Mouse (Mus musculus): ENCODE measurements around the gene Dhrs7b.
A peak's percentile ranks its signal among the peaks of the same experiment; 100 is the strongest.
"Not testable (repeated sequence)": the region's sequence is repeated elsewhere in the genome, so short reads cannot be mapped to it uniquely, and the experiment has no call there.

The Dhrs7b gene

DNA sequence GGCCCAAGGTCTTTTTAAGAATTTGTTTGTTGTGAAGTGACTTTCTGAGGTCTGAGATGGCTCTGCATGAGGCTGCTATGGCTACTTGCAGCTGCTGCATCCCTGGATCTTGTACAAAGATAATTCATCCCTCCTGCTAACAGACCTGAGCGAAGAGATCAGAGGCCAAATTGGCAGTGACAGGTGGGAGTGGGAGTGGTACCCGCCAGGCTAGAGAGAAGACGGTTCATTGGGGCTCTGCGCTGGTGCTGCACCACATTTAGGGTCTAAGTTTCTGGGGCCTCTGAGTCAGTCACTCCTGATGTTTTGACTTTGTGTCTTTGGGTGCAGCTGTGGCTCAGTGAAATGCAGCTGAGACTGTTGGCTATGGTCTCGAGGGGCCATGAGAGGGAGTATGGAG lies 13.0 kb downstream of the Dhrs7b start:
- DNase-seq = no peak

DNA sequence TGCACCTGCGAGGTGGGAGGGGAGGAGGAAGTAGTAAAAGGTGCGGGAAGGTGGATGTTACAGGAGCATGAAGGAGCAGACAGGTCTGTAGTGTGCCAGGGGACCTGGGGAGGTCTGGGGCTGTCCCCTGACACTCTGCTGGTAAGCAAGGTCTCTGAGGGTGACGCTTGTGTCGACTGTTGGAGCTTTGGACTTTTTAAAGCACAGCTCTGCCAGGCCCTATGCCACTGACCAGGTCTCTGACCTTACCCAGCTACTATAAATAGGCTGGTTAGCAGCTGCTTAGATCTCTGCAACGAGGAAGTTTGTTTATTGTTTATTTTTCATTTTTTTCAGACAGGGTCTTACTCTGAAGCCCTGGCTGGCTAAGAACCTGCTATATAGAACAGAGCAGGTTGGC lies 15.0 kb downstream of the Dhrs7b start:
- no peak for DNase-seq

DNA sequence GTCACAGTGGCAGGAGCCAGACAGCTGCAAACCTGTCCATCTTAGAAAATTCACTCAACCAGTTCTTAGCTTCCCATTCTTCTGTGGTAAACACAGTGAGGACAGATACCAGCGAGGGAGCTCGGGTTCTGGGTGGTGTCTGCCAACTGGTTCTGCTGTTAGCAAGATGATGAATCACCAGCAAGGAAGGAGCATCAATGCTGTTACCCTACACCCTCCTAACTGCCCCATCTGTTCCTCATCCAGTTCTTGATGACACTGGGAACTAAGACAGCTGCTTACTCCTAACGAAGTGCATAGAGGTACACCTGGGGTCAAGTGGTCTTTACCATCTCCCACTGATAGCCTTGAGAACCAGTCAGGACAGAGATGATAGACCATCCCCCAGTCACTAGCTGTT lies 26.2 kb downstream of the Dhrs7b start:
- no peak for DNase-seq

DNA sequence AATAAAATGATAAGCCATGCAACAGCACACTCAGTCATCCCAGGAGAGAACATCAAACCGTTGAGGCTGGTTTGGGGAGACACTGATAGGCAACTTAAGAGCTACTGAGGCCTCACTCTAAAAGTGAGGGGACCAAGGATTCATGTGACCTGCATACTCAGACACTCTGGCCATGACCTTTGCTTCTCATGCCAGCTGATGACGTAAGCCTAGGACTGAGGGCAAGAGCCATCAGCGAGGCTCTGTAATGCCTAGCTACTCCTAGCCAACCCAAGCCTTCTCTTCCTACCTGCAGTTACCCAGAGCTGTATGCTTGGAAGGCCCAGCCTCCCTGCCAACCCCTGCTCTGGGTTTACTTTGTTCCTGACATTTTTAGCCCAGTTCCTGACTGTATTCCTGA lies 31.6 kb downstream of the Dhrs7b start:
- no peak for DNase-seq

DNA sequence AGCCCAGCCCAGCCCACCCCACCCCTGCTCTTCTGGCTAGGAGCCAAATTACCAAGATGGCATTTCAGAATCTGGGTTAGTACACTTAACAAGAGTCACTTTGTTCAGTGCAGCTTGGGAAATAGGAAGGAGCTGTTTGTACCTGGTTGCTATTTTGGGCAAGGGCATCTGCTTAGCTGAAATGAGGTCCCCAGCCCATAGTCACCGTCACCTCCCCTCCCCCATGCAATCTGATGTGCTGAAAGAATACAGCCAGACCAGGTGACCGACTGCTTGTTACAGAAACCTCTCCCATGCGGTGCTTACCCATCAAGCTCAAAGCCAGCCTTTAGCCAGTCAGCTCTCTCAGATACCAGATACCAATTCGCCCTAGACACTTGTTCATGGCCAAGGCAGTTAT lies 32.8 kb downstream of the Dhrs7b start:
- no peak for DNase-seq

DNA sequence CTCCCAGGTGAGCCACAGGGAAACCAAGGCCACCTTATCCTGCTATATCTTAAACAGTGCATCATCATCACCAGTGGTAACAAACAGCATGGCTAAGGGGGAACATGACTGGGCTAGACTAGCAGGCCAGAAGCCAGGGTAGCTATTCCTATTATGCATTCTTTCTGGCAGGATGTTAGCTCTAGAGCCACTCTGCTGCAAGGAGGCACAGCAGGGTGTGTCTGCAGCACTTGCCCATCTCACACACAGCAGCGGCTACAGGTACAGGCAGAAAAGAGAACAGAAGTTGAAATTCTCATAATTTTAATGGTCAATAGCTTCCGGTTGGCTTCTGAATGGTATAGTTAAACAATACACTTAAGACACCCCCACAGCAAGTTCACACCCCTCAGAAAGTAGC lies 33.7 kb downstream of the Dhrs7b start:
- no peak for DNase-seq

DNA sequence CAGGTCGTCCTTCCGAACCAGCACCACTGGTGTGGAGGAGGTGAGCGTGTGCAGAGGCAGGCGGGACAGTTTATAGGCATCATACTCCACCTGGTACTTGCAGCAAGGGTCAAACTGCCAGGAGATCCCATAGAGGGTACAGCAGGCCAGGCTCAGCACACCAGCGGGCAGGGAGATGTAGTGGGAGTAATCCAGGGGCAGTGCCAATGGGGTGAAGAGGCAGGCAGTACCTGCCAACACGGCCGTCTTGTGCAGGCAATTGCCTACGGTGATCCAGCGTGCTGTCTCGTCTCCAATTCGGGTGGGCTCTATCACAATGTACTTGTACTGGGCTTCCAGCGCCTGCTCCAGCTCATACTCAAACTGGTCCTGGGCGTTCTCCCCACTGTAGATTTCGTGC lies 34.5 kb downstream of the Dhrs7b start:
- DNase-seq = no peak

DNA sequence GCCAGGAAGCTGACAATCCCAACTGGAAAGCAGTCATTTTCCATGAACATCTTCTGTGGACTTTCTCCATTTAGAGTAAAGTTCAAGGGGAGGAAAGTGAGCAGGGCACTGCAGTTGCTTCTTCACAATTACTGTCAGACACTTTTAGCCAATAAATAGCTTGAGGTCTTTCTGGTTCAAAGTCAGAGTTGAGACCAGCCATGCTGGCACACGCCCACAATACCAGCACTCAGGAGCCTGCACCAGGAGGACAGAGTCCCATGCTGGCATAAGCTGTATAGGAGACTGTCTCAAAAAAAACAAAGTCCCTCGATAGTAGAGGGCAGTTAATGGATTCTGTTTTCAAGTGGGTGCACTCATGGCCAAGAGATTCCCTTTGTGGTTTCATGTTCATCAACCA lies 35.6 kb downstream of the Dhrs7b start:
- no peak for DNase-seq

DNA sequence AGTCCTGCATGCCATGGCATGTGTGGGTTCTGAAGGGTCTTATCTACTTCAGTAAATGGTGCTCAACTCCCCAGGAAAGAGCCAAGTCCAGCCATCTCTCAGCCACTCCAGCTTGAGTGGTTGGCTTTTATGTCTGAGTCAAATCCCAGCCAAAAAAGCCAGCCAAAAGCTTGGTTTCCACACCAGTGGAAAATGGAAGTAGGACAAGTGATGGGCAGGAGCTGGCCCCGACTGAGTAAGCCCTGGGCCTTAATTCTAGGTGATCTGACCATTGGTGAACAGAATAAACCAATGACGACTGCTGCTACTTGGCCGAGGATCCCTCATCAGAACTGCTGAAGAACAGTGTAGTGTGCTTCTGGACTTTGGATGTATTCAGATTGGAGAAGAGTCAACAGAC lies 37.0 kb downstream of the Dhrs7b start:
- no peak for DNase-seq

DNA sequence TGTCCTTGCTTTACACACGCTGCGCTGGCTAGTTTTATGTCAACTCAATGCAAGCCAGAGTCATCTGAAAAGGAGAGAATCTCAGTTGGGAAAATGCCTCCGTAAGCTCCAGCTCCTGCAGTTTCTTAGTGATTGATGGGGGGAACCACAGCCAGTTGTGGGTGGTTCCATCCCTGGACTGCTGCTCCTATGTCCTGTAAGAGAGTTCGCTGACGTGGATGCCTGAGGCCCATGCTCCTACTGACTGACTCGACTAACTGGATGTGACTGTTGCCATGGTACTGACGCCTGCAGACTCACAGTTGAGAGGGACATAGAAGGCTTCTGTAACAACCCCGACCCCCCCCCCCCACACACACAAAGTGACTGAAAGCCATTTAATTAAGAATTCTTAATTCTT lies 37.5 kb downstream of the Dhrs7b start:
- no peak for DNase-seq

DNA sequence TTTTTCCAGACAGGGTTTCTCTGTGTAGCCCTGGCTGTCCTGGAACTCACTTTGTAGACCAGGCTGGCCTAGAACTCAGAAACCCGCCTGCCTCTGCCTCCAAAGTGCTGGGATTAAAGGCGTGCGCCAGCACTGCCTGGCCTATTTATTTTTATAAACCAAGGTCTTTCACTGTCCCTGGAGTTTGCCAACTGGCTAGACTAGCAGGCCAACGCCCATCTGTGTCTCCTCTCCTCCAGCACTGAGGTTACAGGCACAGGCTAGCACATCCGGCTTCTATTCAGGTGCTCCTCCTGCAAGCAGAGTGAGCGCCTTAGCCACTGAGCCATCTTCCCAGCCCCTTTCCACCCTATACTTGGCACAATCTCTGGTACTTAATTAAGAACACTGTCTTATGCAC lies 39.0 kb downstream of the Dhrs7b start:
- DNase-seq = not testable (repeated sequence)

DNA sequence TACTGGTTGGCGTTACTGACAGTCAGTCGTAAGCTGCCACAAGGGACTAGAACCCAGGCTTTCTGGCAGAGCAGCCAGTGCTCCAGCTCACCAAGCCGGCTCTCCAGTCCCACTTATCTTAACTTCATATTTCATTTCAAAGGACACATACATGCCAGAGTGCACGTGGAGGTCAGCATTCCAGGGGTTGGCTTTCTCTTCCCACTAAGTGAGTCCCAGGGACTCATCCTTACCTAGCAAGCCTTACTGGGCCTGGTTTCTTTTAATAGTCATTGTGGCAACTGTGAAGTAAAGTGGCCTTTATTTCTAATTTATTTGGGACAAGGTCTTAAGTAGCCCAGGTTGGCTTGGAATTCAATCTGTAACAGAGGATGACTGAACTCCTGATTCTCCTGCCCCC lies 41.0 kb downstream of the Dhrs7b start:
- DNase-seq = no peak

DNA sequence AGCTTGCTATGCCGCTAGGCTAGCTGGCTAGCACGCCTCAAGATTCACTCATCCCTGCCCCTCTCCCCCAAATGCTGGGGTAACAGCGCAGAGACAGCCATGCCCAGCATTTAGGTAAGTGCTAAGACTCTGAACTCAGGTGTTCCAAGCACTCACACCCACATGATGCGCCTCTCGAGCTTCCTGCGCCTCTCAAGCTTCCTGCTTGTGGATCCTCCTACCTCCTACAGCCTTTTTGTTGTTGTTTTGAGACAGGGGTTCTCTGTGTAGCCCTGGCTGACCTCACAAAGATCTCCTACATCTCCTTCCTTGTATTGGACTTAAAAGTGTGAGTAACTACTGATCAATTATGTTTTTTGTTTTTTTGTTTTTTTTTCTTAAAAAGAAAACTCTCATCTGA lies 42.7 kb downstream of the Dhrs7b start:
- no peak for DNase-seq

DNA sequence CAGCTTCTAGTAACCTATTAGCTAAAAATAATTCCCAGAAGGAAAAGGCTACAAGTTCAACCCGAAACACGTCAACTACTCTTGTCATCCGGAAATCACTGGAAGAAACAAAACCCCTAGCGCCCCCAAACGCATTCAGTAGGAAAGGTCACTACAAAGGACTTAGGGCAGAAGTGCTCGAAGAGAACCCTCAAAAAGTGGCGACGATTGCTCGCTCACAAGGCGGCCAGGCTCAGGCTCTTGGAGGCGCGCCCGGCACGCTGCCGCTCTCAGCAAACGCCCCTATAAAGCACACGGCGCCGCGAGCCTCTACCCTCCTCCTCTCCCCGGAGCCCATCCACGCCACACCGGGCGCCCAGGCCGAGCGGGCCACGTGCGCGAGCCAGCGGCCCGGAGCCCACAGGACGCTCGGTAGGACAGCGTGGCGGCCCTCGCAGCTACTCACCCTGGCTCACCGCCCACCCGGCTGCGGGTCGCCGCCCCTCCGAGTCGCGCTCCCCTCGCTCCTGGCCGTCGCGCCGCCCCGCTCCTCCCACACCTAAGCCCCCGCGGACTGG lies 47.7 kb downstream of the Dhrs7b start:
- DNase-seq = peak; percentile 64

DNA sequence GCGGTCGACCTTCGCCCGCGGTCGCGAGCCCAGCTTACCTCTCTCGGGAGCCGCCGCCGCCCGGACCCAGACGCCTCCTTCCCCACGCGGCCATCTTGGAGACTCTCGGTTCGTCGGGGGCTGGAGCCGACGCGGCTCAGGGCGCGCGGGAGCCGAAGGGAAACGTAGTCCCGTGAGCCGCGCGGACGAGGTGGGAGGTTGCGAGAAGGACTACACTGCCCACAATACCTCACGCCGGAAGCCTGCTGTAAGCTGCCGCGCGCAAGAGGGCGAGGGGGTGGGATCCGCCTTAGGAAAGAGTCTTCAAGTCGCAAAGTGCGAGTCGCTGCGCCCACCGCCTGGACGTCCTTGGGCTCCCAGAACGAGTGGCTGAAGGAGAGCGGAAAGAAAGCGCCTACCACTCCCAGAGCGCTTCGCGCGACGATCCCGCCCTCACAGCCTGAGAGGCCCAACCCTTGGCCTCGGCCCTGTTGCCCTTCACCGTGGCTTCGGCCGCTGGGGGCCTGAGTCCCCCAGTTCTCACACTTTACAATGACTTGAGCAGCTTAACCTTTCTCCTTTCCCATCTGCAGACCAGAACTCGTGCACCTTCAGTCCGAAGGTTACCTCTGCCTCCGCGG lies 48.4 kb downstream of the Dhrs7b start, which contains the start of gene Tmem11:
Gene Tmem11, minus strand, starts transcription at position 598 of the 620 bp plus-strand sequence.
- DNase-seq = peak; percentile 94

DNA sequence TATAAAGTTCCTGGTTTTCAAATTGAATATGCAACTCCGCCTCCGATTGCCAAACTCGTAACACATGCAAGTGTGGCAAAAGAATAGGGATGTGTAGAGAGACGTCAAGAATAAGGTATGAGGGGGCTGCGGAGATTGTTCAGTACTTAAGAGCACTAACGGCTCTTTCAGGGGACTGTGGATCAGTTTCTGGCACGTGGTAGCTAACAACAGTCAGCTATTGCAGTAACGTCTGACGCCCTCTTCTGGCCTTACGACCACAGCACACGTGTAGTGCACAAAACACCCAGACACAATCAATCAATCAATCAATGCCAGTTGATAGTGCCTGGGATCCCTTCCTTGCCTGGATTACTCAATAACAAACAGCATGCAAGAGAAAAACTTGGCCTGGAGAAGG lies 49.0 kb downstream of the Dhrs7b start:
- peak; percentile 67 for DNase-seq

DNA sequence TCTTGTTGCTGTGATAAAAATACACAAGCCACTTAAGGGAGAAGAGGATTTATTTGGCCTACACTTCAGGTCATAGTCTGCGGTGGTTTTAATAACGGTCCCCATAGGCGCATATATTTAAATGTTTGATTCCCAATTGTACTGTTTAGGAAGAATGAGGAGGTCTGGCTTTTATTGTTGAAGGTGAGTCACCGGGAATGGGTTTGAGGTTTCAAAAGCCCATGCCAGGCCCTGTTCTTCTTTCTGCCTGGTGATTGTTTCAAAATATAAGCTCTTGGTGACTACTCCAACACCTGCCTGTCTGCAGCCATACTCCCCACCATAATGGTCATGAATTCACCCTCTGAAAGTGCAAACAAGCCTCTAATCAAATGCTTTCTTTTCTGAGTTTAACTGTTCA lies 50.1 kb downstream of the Dhrs7b start:
- no peak for DNase-seq

DNA sequence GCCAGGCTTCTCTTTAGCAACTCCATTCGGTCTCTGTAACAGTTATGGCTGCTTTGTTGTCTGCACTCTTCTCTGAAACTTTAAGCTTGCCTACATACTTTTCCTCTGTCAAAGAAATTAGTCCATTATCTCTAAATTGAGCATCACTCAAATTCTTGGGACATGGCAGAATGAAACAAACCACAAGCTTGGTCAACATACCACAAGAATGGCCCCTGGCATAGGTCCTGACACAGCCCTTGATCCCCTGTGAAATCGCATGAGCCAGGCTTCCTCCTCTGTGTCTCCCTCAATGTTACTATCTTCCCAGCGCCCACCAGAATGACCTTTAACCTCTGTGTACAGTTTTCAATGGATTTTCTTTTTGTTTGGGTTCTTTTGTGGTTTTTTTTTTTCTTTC lies 52.0 kb downstream of the Dhrs7b start:
- DNase-seq = no peak

DNA sequence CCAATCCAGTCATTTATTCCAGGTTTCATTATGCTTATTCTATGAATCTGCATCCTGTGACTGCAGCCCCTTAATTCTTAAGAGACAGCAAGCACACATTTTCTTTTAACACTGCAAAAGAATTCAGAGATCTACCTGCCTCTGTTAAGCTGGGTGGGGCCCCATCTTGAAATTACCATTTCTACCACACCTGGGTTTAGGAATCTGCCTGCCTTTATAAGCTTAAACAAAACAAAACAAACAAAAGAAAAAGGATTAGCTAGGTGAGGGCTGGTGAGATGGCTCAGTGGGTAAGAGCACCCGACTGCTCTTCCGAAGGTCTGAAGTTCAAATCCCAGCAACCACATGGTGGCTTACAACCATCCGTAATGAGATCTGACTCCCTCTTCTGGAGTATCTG lies 56.6 kb downstream of the Dhrs7b start:
- not testable (repeated sequence) for DNase-seq

DNA sequence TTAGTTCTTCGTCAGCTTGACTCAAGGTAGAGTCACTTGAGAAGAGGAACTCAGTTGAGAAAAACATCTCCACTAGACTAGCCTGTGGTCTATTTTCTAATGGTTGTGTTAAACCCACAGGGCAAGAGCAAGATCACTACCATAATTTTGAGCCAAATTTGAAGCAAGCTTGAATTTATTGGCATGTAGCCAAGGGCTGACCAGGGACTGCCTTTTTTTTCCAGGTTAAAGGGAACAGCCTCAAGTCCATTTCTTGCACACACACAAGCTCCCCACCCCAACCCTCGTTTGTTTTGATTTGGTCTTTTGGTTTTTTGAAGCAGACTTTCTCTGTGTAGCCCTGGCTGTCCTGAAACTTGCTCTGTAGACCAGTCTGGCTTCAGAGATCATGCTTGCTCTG lies 59.4 kb downstream of the Dhrs7b start:
- DNase-seq = no peak

DNA sequence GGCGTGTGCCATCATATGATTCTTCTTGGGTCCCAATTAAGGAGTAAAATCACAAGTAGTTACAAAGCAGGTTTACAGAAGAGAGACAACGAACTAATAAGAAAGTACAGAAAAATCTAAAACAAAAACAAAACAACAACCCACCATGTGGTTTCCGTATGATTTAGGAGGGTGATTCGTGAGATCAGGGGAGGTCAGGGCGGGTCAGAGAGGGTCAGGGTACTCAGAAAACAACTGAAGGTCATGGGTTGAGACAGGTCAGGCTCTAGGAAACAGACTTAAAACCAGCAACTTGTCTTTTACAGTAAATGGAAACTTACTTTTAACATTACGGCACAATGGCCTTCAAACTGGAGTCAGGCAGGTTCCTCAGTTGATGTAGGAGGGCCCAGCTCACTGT lies 59.9 kb downstream of the Dhrs7b start:
- DNase-seq = no peak

DNA sequence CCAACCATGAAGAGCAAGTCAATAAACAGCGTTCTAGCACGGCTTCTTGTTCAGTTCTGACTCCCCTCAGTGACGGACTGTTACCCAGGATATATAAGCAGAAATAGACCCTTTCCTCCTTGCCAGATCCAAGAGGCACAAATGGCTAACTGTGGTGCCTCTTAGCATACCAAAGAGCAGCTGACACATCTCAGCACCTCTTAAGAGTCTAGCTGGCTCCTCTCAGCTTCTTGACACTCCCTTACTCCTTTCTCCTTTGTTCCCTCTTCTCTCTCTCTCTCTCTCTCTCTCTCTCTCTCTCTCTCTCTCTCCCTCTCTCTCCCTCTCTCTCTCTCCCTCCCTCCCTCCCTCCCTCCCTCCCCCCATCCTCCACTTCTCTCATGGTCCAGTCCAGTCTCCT lies 60.3 kb downstream of the Dhrs7b start:
- no peak for DNase-seq

DNA sequence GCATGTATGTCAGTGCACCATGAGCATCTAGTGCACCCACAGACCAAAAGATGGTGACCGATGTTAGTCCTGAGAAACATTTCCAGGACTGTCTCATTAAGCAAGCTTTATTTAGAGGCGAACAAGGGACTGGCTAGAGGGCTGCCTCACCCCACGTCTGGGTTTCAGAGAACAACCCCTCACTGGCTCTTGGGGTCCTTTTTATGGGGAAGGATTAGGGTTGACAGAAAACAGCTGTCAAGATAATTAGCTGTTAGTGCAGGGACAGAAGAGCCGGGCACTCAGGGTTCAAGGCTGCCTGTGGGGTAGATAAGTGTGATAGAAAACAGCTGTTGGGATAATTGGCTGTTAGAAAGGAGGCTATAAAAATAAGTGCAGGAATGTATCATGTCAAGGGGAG lies 65.5 kb downstream of the Dhrs7b start:
- no peak for DNase-seq

DNA sequence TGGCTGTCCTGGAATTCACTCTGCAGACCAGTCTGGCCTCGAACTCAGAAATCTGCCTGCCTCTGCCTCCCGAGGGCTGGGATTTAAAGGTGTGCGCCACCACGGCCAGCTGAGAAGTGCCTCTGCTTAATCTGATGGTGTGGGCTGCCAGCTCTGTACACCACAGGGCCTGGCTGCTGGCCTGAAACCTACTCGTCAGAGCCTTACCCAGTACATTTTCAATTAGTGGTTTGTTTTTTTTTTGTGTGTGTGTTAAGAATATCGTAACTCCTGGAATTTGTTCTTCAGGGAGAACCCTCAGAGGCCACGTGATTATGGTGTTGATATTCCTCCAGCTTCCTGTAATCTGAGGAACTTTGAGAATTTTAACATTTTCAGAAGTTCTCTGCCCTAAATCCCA lies 71.6 kb downstream of the Dhrs7b start:
- DNase-seq = no peak

DNA sequence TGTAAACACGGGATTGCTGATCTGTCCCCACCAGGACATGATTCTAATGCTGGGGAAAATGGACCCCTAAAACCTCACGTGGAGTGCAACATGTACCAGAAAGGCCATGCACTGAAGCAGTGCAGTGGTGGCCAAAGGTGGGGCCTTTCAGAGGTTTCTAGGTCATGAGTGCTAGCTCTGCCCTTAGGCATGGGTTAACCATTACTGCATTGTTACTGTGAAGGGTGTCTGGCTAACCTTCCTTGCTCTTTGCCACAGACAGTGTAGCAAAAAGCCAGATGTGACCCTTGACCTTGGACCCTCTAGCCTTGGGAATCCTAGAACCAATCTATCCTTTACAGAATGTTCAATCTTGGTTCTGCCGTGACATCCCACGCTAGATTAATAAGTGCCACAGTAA lies 72.1 kb downstream of the Dhrs7b start:
- DNase-seq = no peak

All from liver (tissue).